Mouse (Mus musculus): ENCODE results near the gene Tulp4.
"Not testable (repeated sequence)": the region's sequence is repeated elsewhere in the genome, so short reads cannot be mapped to it uniquely, and the experiment has no call there.

Gene Tulp4

GRCm38 (mm10) chr17:6195390-6195789, 89.2 kb downstream of the Tulp4 start:
- no peak for DNase-seq

DNA sequence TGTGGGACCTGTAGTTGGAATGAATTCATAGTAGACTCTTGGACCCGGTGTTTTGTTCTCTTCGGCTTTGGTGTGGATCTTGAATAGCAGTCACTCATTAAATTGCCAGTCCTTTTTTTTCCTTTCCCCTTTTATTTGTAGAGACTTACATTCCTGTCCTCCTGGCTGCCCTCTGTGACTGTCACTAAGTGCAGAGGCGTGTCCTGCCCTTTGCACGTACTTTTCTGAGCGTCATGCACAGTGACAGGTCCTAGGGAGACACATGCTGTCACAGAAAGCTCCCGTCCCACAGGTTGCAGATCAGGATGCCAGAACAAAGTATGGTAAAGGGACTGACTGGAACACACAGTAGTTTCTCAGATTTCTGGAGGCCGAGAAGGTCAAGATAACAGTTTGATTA, 91.3 kb downstream of the Tulp4 start:
- no peak for DNase-seq

- no peak for DNase-seq
Measured at GRCm38 (mm10) chr17:6198670-6199069, 92.4 kb downstream of the Tulp4 start.

- DNase-seq: no peak
Measured at GRCm38 (mm10) chr17:6199166-6199565, 92.9 kb downstream of the Tulp4 start.

DNA sequence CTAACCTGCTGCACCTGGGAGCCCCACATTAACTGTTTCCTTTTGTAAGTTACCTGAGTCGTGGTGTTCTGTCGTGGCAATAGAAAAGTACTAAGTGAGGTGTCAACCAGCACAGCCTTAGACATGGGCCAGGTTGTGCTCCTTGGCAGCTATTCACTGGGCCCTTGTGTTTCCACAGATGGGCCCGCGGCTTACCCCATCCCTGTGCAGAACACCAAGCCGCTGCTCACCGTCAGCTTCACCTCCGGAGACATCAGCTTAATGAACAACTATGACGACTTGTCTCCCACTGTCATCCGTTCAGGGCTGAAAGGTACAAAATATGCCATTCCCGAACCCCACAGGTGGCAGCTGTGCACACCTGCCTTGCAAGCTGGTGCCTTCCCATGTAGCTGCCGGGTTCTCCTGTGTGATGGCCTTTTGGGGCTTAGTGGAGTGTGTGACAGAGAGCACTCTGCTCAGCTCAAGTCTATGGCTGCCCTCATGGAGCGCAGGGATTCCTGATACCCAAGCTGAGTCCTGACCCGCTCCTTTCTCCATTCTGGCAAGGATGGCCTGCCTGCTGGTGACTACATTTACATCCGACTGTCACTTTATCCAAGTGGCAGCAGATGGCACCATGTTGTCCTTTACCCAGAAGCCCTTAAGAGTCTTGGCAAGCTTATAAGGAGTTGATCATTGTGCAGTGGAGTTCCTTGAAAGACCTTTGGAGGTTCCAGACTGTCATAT, 95.4 kb downstream of the Tulp4 start:
- DNase-seq: no peak

DNA sequence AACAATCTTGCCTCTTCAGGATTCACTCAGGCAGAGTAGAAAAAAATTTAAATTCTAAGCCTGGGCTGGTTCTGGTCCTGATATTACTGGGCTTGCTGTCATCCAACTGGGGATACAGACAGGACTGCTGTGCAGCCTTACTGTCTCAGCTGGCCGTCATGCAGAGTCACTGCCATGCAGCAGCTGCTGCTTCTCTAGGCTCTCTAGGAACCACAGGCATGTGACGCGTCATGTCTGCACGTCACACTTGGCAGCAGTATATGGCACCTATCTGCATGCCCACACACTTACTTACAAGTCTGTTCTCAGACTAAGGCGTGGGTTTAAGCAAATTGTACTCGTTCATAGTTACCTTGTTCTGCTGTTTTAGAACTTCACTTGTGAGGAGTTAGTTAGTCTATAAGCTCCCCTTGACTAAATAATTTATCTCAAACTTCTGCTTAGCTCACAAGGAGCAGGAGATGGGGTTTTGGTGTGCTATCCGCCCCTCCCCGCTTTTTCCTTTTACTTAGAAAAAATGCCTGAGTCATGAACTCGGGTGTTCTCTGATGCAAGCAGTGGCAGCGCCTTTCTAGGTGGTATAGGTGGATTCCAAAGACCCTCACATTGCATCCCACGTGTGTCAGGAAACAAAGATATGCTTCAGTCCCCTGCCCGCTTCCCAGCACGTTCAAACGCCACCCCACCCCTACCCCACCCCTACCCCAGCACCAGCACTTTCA, 96.3 kb downstream of the Tulp4 start:
- no peak for DNase-seq

DNA sequence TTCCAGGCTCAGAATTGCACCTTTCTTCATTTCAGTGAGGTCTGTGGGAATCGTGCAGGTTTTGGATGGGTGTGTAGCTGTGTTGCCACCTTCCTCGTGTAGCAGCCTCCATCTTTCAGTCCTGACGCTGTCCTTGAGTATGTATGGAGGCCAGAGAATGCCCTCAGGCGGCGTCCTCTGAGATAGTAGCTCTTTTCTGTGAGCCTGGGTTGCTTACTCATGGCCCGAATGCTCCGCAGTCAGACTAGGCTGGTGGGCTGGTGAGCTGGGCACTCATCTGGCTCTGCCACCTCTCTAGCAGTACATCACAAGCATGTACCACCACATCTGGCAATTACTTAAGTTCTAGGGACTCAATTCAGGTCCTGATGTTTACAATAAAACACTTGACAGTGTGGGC, 96.9 kb downstream of the Tulp4 start:
- no peak for DNase-seq

DNA sequence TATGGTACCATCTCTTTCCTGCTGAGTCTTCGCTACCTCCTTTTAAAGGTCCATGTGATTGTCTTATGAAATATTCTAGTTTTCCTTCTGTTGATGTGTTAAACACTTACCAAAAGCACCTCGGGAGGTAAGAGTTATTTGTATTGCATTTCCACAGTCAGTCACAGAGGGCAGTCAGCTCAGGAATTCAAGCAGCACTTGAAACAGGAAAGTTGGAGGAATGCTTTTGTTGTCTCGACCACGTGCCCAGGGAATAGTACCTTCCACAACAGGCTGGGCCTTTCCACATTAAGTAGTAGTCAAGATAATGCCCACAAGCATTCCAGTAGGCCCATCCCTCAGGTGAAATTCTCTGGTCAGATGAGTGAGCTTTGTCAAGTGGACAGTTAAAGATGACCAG, 97.6 kb downstream of the Tulp4 start:
- DNase-seq: no peak

DNA sequence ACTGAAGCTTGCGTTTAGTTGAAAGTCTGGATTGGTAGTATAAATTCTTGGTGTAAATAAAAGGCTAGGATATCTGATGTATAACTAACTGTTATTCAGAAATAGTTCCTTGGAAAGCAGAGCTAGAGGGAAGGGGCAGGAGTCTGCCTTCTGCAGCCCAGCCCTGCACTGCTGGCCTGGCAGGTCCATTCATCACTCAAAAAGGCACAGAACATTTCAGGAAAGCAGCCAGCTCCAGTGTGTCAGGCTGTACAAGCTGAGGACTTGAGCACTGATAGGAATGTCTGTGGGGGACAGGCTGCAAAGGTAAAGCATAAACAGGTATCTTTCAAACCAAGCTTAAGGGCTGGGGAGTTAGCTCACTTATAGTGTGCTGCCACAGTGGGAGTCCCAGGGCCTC, 105.5 kb downstream of the Tulp4 start:
- DNase-seq: no peak

- DNase-seq: no peak
Measured at GRCm38 (mm10) chr17:6215640-6216039, 109.4 kb downstream of the Tulp4 start.

DNA sequence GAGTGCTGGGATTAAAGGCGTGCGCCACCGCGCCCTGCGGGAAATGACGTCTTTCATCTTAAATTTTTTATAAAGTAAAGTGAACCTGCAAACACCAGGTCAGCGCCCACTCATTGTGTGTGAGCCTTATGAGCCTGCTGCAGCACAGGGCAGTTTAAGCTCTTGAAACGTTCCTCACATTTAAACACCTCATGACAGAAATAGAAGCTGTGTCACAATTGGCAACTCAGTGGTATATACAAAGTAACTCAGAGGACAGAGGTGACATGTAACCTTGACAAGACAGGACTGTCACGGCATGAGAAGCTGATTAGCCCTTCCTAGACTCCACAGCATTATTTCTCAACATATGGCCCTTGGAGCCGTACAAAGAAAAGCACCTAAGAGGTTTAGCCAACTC, 110.3 kb downstream of the Tulp4 start:
- peak; percentile 1 for DNase-seq

- not testable (repeated sequence) for DNase-seq
Measured at GRCm38 (mm10) chr17:6232633-6233032, 126.4 kb downstream of the Tulp4 start.

DNA sequence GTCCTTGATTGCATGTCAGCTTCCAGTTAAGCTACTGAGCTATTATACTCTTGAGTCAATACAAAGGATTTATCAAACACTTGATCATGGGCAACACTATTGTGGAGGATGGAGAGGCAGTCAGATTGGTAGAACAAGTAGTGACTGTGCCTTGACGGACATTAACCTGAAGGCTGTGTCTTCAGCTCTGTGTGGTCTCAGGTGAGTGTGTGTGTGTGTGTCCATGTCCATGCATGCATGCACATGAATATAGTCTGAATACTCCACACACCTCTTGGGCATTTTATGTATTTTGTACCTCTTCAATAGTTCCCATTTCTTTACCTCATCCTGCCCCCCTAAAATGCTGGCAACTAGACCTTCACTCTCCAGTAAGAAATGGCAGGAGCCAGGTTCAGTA, 145.1 kb downstream of the Tulp4 start:
- not testable (repeated sequence) for DNase-seq

DNA sequence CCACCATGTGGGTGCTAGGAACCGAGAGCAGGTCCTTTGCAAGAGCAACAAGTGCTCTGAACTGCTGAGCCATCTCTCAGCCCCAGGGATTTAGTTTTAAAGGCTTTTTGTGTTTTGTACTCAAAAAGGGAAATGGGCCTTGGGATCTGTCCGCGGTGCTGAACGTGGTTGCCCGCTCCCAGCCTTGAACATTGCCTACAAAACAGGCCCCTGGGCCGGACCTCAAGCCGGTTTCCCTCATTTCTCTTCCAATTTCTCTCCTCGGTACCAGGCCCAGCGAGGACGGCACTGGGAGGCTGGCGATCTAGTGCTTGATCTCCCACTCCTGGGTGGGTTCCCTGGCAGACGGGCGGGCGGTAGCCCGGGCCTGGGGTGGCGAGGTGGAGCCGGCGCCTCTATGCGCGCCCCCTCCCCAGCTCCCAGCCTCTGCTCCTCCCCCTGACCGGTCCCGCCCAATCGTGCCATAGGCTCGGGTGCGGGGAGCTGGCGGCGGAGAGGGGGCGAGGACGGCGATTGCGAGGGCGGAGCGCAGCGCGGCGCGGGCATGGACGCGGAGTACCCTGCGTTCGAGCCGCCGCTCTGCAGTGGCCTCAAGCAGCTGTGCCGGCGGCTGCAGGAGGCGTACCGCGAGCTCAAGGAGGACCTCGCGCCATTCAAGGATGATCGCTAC, 150.3 kb downstream of the Tulp4 start, which contains the start of gene Tmem181a:
Gene Tmem181a, plus strand, starts transcription at position 461 of the 670 bp plus-strand sequence.
- DNase-seq: not testable (repeated sequence)

- not testable (repeated sequence) for DNase-seq
Measured at GRCm38 (mm10) chr17:6257070-6257456, 150.8 kb downstream of the Tulp4 start.

DNA sequence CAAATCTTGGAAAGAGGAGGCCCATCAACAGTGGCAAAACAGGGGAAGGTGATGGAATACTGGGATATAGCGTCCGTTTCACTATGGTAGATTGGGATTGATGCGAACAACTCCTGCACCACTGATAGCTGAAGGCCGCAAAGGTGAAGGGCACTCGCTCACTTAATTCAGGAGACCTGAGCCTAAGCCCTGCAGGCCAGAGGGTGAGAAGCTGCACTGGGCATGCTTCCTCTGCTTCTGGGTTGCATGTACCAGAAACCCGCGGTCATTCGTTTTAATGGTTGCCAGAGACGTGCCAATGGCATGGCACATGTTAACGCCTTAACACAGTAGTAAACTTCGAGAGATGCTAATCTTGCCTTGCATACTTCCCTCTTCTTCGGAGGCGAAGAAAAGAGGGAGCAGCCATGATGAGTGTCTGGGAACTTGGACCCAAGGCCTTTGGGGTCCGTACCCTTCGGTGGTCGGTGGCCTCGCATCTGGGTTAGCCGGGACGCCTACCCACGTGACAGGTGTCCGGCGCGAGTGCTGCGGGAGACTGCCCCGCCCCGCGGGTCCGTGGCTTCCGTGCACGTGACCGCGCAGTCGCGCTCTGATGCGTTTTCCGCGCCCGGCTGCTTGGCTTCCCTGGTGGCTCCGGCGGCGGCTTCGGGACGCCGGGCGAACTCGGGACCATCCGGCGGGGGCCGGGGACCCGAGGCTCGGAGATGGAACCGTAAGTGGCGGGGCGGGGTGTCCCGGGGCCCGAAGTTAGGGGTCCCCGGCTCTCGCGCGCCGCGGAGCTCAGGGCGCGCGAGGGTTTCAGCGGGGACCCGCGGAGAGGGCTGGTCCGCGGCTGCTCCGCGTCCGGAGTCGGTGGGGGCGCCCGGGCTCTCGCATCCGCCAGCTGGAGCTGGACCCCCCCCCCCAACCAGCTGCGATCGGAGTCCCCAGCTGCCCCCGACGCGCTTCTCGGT, 163.9 kb downstream of the Tulp4 start:
- peak; percentile 46 for DNase-seq

- peak; percentile 22 for DNase-seq
Measured at GRCm38 (mm10) chr17:6270840-6271239, 164.6 kb downstream of the Tulp4 start.

DNA sequence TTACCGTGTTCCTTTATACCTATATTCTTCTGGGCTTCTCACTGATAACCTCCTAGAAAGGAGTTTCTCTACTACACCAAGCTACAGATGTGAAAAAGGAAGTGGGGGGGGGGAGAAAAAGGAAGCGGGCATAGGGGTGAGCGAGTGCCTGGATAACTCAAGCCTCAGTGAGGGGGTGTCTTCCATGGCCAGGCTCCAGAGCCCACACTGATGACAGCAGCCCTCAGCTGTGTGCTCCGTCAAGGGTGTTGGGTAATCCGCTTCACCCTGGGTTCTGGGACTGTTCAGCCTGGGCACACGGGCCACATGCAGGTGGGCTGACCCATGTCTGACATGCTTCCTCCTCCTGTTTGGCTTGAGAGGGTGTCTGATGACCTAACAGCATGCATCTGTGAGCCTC, 165.7 kb downstream of the Tulp4 start:
- not testable (repeated sequence) for DNase-seq

DNA sequence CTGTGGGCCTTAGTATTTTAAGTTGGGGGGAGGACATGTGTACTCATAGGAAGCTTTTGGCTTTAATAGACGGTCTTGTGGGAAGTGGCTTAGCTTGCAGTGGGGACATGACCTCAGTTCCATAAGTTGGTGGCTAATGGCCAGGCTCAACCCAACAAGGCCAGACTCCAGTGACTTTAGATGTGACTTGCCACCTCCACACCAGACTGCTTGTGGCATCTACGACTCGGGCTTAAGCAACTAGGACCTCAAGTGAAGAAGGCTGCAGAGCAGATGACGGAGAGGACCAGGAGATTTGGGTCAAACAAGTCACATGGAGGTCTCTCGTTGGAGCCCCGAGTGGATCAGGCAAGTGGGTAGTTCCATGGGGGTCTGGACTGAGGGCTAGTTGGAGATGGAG, 168.5 kb downstream of the Tulp4 start:
- DNase-seq: not testable (repeated sequence)

DNA sequence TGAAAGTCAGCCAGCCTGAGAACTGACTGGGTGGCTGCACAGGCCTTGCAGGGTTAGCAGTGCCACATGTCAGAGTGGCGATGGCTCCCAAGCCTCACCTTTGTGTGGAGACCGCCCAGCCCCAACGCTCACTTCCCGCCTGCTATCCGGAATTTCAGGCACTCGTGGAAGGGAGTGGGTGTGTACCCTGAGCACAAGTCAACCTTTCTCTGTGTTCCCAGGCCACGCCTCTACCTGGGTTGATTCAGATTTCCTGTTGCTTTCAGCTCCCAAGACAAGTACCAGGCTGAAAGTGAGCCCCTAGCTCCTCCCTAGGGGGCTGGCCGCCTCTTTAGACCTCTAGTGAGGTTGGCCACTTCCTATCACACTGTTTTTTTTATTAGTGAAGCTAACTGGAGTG, 173.0 kb downstream of the Tulp4 start:
- DNase-seq: not testable (repeated sequence)

DNA sequence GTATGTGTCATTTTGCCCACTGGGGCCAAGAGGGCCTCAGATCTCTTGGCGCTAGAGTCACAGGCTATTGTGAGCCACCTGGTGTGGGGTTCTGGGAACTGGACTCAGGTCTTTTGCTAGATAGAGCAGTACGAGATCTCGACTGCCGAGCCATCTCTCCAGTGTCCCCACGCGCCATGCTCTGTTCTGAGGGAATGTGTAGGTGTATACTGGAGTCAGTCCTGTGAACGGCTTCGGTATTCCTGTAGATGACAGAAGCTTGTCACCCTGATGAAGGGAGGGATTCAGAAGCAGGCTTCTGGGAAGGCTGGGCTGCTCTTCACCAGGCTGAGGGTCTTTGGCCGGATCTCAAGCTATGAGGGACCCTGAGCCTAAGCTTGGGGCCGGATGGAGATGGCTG, 173.5 kb downstream of the Tulp4 start:
- not testable (repeated sequence) for DNase-seq

DNA sequence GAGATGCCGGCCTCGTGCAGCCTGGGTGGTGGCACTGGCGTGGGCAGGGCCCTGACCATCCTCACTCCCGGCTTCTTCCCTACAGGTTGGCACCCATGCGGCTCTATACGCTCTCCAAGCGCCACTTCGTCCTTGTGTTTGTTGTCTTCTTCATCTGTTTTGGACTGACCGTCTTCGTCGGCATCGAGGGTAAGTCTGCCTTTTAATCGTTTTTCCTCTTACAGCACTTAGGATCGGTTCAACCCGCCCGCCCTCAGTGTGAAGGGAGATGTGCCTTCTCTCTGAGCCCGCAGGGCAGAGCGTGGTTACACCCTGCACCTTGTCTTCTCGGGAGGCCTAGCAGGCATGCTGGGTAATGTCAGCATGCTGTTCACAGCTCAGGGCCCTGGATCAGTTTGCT, 174.3 kb downstream of the Tulp4 start:
- DNase-seq: not testable (repeated sequence)

- not testable (repeated sequence) for DNase-seq
Measured at GRCm38 (mm10) chr17:6283137-6283536, 176.9 kb downstream of the Tulp4 start.
